Comparison of ENCODE assay signal across 7 mouse cellular contexts in the genomic region with DNA sequence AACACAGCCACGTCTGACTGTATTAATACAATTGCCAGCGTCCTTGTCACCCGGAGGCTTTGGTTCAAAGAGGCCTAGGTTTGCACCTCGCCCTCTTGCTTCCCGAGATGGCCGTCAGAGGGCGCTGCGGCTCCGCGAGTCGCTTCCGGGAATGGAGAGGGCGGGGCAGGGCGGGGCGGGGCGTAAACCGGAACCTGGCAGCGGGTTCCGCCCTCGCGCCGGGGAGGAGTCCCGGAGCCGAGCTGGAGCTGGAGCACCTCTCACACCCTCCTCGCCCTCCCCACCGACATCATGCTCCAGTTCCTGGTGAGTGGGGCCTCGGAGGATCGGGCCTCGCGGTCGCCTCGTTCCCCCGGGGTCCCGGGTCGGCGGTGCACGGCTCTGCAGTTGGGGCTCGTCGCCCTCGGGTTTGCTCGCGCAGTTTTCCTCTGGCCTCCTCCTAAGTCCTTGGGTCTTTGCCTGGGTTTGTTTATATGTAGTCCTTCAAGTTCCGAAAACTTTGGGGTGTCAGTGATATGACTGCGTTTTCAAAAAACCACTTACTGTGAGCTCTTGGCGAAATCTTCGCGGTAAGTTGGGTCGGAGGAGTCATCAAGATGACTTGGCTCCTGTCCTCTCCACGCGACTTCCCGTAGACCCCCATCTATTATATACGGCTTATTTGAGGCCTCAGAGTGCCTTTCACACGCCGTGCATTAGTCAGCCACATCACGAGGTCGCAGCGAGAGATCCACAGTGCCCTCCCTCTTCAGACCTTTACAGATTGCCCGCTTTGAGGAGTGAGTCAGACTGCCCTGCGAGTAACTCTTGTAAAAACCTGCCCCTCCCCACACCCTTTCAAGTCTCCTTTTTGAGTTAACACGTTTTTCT. TPM values are rescaled to one million over a fixed set of nuclear protein-coding genes. Genes with fewer than 3 reads are reported as not detected.
DNase-seq lines count a peak whose midpoint lies in the region; ATAC-seq and TF ChIP-seq lines count a peak whose summit lies in the region.

No protein-coding gene starts in this region.

- H3K27ac ChIP-seq in embryonic facial prominence, embryonic 10.5 days (replicated peaks) = peak overlapping the region; percentile 92
- peak overlapping the region; percentile 90 for H3K27ac ChIP-seq in limb, embryonic 12.5 days
- H3K27ac ChIP-seq in midbrain, embryonic 15.5 days = peak overlapping the region; percentile 70
- peak overlapping the region; percentile 81 for H3K27ac ChIP-seq in spleen, adult 2 months (ENCODE audit: insufficient read depth, low read length)

- ATAC-seq in granulocyte monocyte progenitor cell, adult 5-6 weeks (replicated peaks; ENCODE audit: poor library complexity, severe bottlenecking) = peak; percentile 79
- ATAC-seq in limb, embryonic 12.5 days (ENCODE audit: insufficient number of reproducible peaks, insufficient read depth, low FRiP score, low TSS enrichment, low read depth) = peak; percentile 80
- peak; percentile 91 for ATAC-seq in midbrain, embryonic 15.5 days (replicated peaks)

- peaks cover 7% of the 10 kb centered on the region for H3K36me3 ChIP-seq in embryonic facial prominence, embryonic 10.5 days (replicated peaks)
- peaks cover under 1% of the 10 kb centered on the region; the same call in 1 of the 2 replicates for H3K36me3 ChIP-seq in limb, embryonic 12.5 days
- no peaks in the 10 kb centered on the region for H3K36me3 ChIP-seq in midbrain, embryonic 15.5 days (replicated peaks)
- no peaks in the 10 kb centered on the region for H3K36me3 ChIP-seq in spleen, adult 2 months (ENCODE audit: control insufficient read depth, insufficient read depth, low read length)

- peak; percentile 84 for TF ChIP-seq CTCF in spleen, adult 2 months (IDR thresholded peaks at IDR 0.05; ENCODE audit: extremely low read depth, insufficient read depth, insufficient read length, insufficient replicate concordance)

- TF ChIP-seq POLR2A in spleen, adult 2 months (IDR thresholded peaks at IDR 0.05; ENCODE audit: low read depth, low read length) = peak; percentile 79

- DNase-seq in adrenal gland, postnatal 14 days = peak; percentile 95
- peak; percentile 94 for DNase-seq in embryonic facial prominence, embryonic 10.5 days (ENCODE audit: low spot score)
- peak; percentile 83 for DNase-seq in kidney, adult 11 months
- DNase-seq in spleen, adult 2 months (ENCODE audit: low read depth in 1 of 2, low spot score in 2 of 2) = peak; percentile 75 to 83

- H3K9ac ChIP-seq in limb, embryonic 12.5 days (replicated peaks) = peak overlapping the region; percentile 85
- H3K9ac ChIP-seq in midbrain, embryonic 15.5 days = peak overlapping the region; percentile 62

- peak overlapping the region; percentile 75 for H3K4me3 ChIP-seq in embryonic facial prominence, embryonic 10.5 days
- H3K4me3 ChIP-seq in limb, embryonic 12.5 days (replicated peaks) = peak overlapping the region; percentile 76
- H3K4me3 ChIP-seq in midbrain, embryonic 15.5 days = peak overlapping the region; percentile 73
- peak overlapping the region; percentile 89 for H3K4me3 ChIP-seq in spleen, adult 2 months (ENCODE audit: extremely low read depth, insufficient read depth, insufficient read length)

- no peaks in the 10 kb centered on the region for H3K27me3 ChIP-seq in embryonic facial prominence, embryonic 10.5 days (replicated peaks; ENCODE audit: low read depth, poor library complexity, severe bottlenecking)
- H3K27me3 ChIP-seq in limb, embryonic 12.5 days = no peaks in the 10 kb centered on the region
- H3K27me3 ChIP-seq in midbrain, embryonic 15.5 days (replicated peaks) = no peaks in the 10 kb centered on the region
- H3K27me3 ChIP-seq in spleen, adult 2 months (ENCODE audit: control insufficient read depth, insufficient read depth, low read length) = no peaks in the 10 kb centered on the region

- peak overlapping the region; percentile 77 for H3K4me2 ChIP-seq in limb, embryonic 12.5 days
- H3K4me2 ChIP-seq in midbrain, embryonic 15.5 days = peak overlapping the region; percentile 52

- under 1% methylated on average over 60 of the region's 60 CpGs for WGBS in embryonic facial prominence, embryonic 10.5 days
- WGBS in limb, embryonic 12.5 days = under 1% methylated on average over 51 of the region's 60 CpGs
- under 1% methylated on average over 58 of the region's 60 CpGs for whole genome bisulfite sequencing in midbrain, embryonic 15.5 days
- WGBS in spleen, adult 2 months = 1% methylated on average over 51 of the region's 60 CpGs

- H3K9me3 ChIP-seq in embryonic facial prominence, embryonic 10.5 days = no peaks in the 10 kb centered on the region
- no peaks in the 10 kb centered on the region for H3K9me3 ChIP-seq in limb, embryonic 12.5 days
- no peaks in the 10 kb centered on the region for H3K9me3 ChIP-seq in midbrain, embryonic 15.5 days

- H3K4me1 ChIP-seq in embryonic facial prominence, embryonic 10.5 days = peaks cover 36% of the 10 kb centered on the region
- H3K4me1 ChIP-seq in limb, embryonic 12.5 days (replicated peaks) = peaks cover 31% of the 10 kb centered on the region
- peaks cover 33% of the 10 kb centered on the region for H3K4me1 ChIP-seq in midbrain, embryonic 15.5 days
- H3K4me1 ChIP-seq in spleen, adult 2 months (ENCODE audit: control insufficient read depth, insufficient read depth, insufficient read length) = peaks cover 8% of the 10 kb centered on the region; the same call in 1 of the 2 replicates

RNA-seq across cellular contexts. Expression of gene Slc13a4, which starts 55.2 kb away (rescaled TPM):
- total RNA-seq in adrenal gland, postnatal 14 days (2021) = 0.37 and 0.56 TPM in 2 replicates
- polyA plus RNA-seq in embryonic facial prominence, embryonic 10.5 days (2016; fragmentation: Nextera tagmentation; extraction: Ambion mirVana) = 0.50 and 0.57 TPM in 2 replicates
- not detected in 2 replicates for total RNA-seq in granulocyte monocyte progenitor cell, adult 5-6 weeks (2014; fragmentation: Nextera tagmentation)
- not detected in 2 replicates for total RNA-seq in granulocyte monocyte progenitor cell, adult 5-6 weeks (2017)
- polyA plus RNA-seq in limb, embryonic 12.5 days (2016; fragmentation: Nextera tagmentation; extraction: Ambion mirVana) = 0.14 and 0.21 TPM in 2 replicates
- 11.2 and 11.6 TPM in 2 replicates for polyA plus RNA-seq in midbrain, embryonic 15.5 days (2015; fragmentation: Nextera tagmentation; extraction: Ambion mirVana)
- polyA plus RNA-seq in spleen, adult 2 months (2012; rRNA removed) = 0.02 TPM in 1 of 2 replicates, not detected in the other

Comparison
In these comparisons a context has a peak if more than half of its experiments do, and no peak if none do; other contexts are left out.
1. Peak in every context shown above with its lines: DNase-seq, ATAC-seq, H3K4me3 ChIP-seq and H3K27ac ChIP-seq.